Mouse (Mus musculus): ENCODE results near the gene Col26a1. TPM values are rescaled to one million over a fixed set of nuclear protein-coding genes. Genes with fewer than 3 reads are reported as not detected.

The Col26a1 gene
- total RNA-seq, 1 experiment, result 2.9 TPM

GRCm38 (mm10) chr5:136914183-136914582, 31.2 kb upstream of the Col26a1 start:
- no peaks in the 10 kb centered on the region for H3K4me1 ChIP-seq (ENCODE audit: control insufficient read depth in 2 of 2, insufficient read depth in 2 of 2, low read length in 2 of 2, poor library complexity in 1 of 2)
- TF ChIP-seq HCFC1 (IDR thresholded peaks at IDR 0.05; ENCODE audit: borderline replicate concordance, insufficient read depth, low read length) (no peak), MAFK (IDR thresholded peaks at IDR 0.05; ENCODE audit: insufficient read depth, low read depth, low read length) (no peak), ZC3H11A (IDR thresholded peaks at IDR 0.05; ENCODE audit: borderline replicate concordance, low read depth, low read length) (no peak), ZNF384 (IDR thresholded peaks at IDR 0.05; ENCODE audit: low read depth, low read length) (no peak), CHD2 (IDR thresholded peaks at IDR 0.05; ENCODE audit: low read depth, low read length) (no peak)
- in situ Hi-C loops (cut with MboI; ENCODE audit: low sequenced_read_pairs in 2 of 2, unreplicated experiment in 2 of 2), result no loop called here
- no peak overlapping the region for H3K27ac ChIP-seq (ENCODE audit: insufficient read depth, low read depth, low read length, poor library complexity, severe bottlenecking)
- DNase-seq (ENCODE audit: low read depth, low spot score), result no peak
- H3K9ac ChIP-seq (ENCODE audit: insufficient read depth, low read depth, low read length, poor library complexity, severe bottlenecking), result no peak overlapping the region
- H3K36me3 ChIP-seq (ENCODE audit: control insufficient read depth, insufficient read depth, low read length, poor library complexity, severe bottlenecking), result peaks cover 4% of the 10 kb centered on the region
- no peaks in the 10 kb centered on the region for H3K9me3 ChIP-seq (ENCODE audit: control insufficient read depth, insufficient read depth, low read depth, low read length)
- H3K4me3 ChIP-seq (ENCODE audit: insufficient read depth in 1 of 2, low read depth in 1 of 2, low read length in 2 of 2, poor library complexity in 1 of 2, severe bottlenecking in 1 of 2), result no peak overlapping the region

- Histone ChIP-seq H3K9me3 (ENCODE audit: control insufficient read depth, insufficient read depth, low read depth, low read length) (no peaks in the 10 kb centered on the region), H3K9ac (ENCODE audit: insufficient read depth, low read depth, low read length, poor library complexity, severe bottlenecking) (peak within 1 kb of the TSS; percentile 78), H3K27ac (ENCODE audit: insufficient read depth, low read depth, low read length, poor library complexity, severe bottlenecking) (no peak within 1 kb of the TSS), H3K4me3 (ENCODE audit: insufficient read depth in 1 of 2, low read depth in 1 of 2, low read length in 2 of 2, poor library complexity in 1 of 2, severe bottlenecking in 1 of 2) (peak within 1 kb of the TSS; percentile 66 to 83), H3K4me1 (ENCODE audit: control insufficient read depth in 2 of 2, insufficient read depth in 2 of 2, low read length in 2 of 2, poor library complexity in 1 of 2) (0 out of 4 replicates have a peak, but pooled peaks cover 0 to 2% of the 10 kb centered on the region in 2 experiments), H3K36me3 (ENCODE audit: control insufficient read depth, insufficient read depth, low read length, poor library complexity, severe bottlenecking) (peaks cover 4% of the 10 kb centered on the region)
- peak; percentile 79; the same call in 1 of the 2 replicates for TF ChIP-seq HCFC1 (IDR thresholded peaks at IDR 0.05; ENCODE audit: borderline replicate concordance, insufficient read depth, low read length)
- TF ChIP-seq ZC3H11A (IDR thresholded peaks at IDR 0.05; ENCODE audit: borderline replicate concordance, low read depth, low read length), result no peak
- peak; percentile 57; the same call in 1 of the 2 replicates for TF ChIP-seq CHD2 (IDR thresholded peaks at IDR 0.05; ENCODE audit: low read depth, low read length)
- no peak for TF ChIP-seq ZNF384 (IDR thresholded peaks at IDR 0.05; ENCODE audit: low read depth, low read length)
- no peak for TF ChIP-seq MAFK (IDR thresholded peaks at IDR 0.05; ENCODE audit: insufficient read depth, low read depth, low read length)
- peak; percentile 82 for DNase-seq (ENCODE audit: low read depth, low spot score)
- in situ Hi-C loops (cut with MboI; ENCODE audit: low sequenced_read_pairs in 2 of 2, unreplicated experiment in 2 of 2), result no loop called here
These were observed 25.2 kb upstream of the Col26a1 start, which contains the start of gene Ift22 for GRCm38 (mm10) chr5:136907991-136908857. Gene Ift22 (plus strand): TSS chr5:136908150.

- TF ChIP-seq MAFK (IDR thresholded peaks at IDR 0.05; ENCODE audit: insufficient read depth, low read depth, low read length) (no peak), HCFC1 (IDR thresholded peaks at IDR 0.05; ENCODE audit: borderline replicate concordance, insufficient read depth, low read length) (no peak), CHD2 (IDR thresholded peaks at IDR 0.05; ENCODE audit: low read depth, low read length) (no peak), ZNF384 (IDR thresholded peaks at IDR 0.05; ENCODE audit: low read depth, low read length) (no peak), ZC3H11A (IDR thresholded peaks at IDR 0.05; ENCODE audit: borderline replicate concordance, low read depth, low read length) (no peak)
- in situ Hi-C loops (cut with MboI; ENCODE audit: low sequenced_read_pairs in 2 of 2, unreplicated experiment in 2 of 2), result no loop called here
- no peak overlapping the region for H3K27ac ChIP-seq (ENCODE audit: insufficient read depth, low read depth, low read length, poor library complexity, severe bottlenecking)
- DNase-seq (ENCODE audit: low read depth, low spot score), result no peak
- 0 out of 4 replicates have a peak, but pooled peaks cover 0 to 2% of the 10 kb centered on the region in 2 experiments for H3K4me1 ChIP-seq (ENCODE audit: control insufficient read depth in 2 of 2, insufficient read depth in 2 of 2, low read length in 2 of 2, poor library complexity in 1 of 2)
- H3K36me3 ChIP-seq (ENCODE audit: control insufficient read depth, insufficient read depth, low read length, poor library complexity, severe bottlenecking), result 0 out of 2 replicates have a peak, but pooled peaks cover 1% of the 10 kb centered on the region
- no peak overlapping the region for H3K9ac ChIP-seq (ENCODE audit: insufficient read depth, low read depth, low read length, poor library complexity, severe bottlenecking)
- H3K9me3 ChIP-seq (ENCODE audit: control insufficient read depth, insufficient read depth, low read depth, low read length), result no peaks in the 10 kb centered on the region
- H3K4me3 ChIP-seq (ENCODE audit: insufficient read depth in 1 of 2, low read depth in 1 of 2, low read length in 2 of 2, poor library complexity in 1 of 2, severe bottlenecking in 1 of 2), result peak overlapping the region; percentile 39 to 54; a peak in 2 of 4 replicates
These were observed 24.6 kb upstream of the Col26a1 start for GRCm38 (mm10) chr5:136907587-136907986.

- Histone ChIP-seq H3K9ac (ENCODE audit: insufficient read depth, low read depth, low read length, poor library complexity, severe bottlenecking) (no peak overlapping the region), H3K9me3 (ENCODE audit: control insufficient read depth, insufficient read depth, low read depth, low read length) (no peaks in the 10 kb centered on the region), H3K4me1 (ENCODE audit: control insufficient read depth in 2 of 2, insufficient read depth in 2 of 2, low read length in 2 of 2, poor library complexity in 1 of 2) (0 out of 4 replicates have a peak, but pooled peaks cover 0 to 2% of the 10 kb centered on the region in 2 experiments), H3K27ac (ENCODE audit: insufficient read depth, low read depth, low read length, poor library complexity, severe bottlenecking) (no peak overlapping the region), H3K36me3 (ENCODE audit: control insufficient read depth, insufficient read depth, low read length, poor library complexity, severe bottlenecking) (no peaks in the 10 kb centered on the region), H3K4me3 (ENCODE audit: insufficient read depth in 1 of 2, low read depth in 1 of 2, low read length in 2 of 2, poor library complexity in 1 of 2, severe bottlenecking in 1 of 2) (no peak overlapping the region)
- TF ChIP-seq ZC3H11A (IDR thresholded peaks at IDR 0.05; ENCODE audit: borderline replicate concordance, low read depth, low read length) (no peak), CHD2 (IDR thresholded peaks at IDR 0.05; ENCODE audit: low read depth, low read length) (no peak), ZNF384 (IDR thresholded peaks at IDR 0.05; ENCODE audit: low read depth, low read length) (no peak), HCFC1 (IDR thresholded peaks at IDR 0.05; ENCODE audit: borderline replicate concordance, insufficient read depth, low read length) (no peak), MAFK (IDR thresholded peaks at IDR 0.05; ENCODE audit: insufficient read depth, low read depth, low read length) (no peak)
- in situ Hi-C loops (cut with MboI; ENCODE audit: low sequenced_read_pairs in 2 of 2, unreplicated experiment in 2 of 2), result no loop called here
- peak; percentile 58 for DNase-seq (ENCODE audit: low read depth, low spot score)
These were observed 22.6 kb upstream of the Col26a1 start for GRCm38 (mm10) chr5:136905630-136906029.

Data from ES-E14 (cell line).